Mouse (Mus musculus): Measurements from ENCODE around the gene Cmc1. TPM values are rescaled to one million over a fixed set of nuclear protein-coding genes. Genes with fewer than 3 reads are reported as not detected.
A peak's percentile ranks its signal among the peaks of the same experiment; 100 is the strongest.

Cmc1 gene
- polyA plus RNA-seq, 1 experiment from 2014 or later, result 42.4 TPM

DNA sequence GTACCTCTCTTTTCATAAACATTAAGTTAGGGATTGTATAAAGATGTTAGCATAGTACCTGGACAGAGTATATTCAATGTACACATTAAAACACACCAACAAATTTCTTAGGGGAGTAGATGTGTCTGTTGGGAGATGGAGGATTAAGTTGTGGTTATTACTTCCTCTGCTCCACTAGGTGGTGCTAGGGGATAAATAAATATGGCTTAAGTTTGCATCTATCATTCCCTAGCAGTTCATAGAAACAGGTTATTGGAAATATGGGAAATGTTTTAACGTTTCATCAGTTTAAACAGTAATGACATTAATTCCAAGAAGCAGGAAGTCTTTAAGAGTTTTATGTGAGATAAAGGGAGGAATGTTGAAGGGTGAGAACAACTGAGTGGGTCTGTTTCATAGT lies 96.7 kb downstream of the Cmc1 start:
- 41% methylated on average over 1 of the region's 1 CpGs for WGBS
- Histone ChIP-seq H3K27me3 (no peaks in the 10 kb centered on the region), H3K9ac (no peak overlapping the region), H3K27ac (no peak overlapping the region), H3K9me3 (no peaks in the 10 kb centered on the region), H3K4me3 (no peak overlapping the region), H3K4me2 (no peak overlapping the region), H3K36me3 (peaks cover 41% of the 10 kb centered on the region), H3K4me1 (no peaks in the 10 kb centered on the region)
- no peak for ATAC-seq (ENCODE audit: insufficient number of reproducible peaks, insufficient read depth, low FRiP score, low TSS enrichment, low read depth)

DNA sequence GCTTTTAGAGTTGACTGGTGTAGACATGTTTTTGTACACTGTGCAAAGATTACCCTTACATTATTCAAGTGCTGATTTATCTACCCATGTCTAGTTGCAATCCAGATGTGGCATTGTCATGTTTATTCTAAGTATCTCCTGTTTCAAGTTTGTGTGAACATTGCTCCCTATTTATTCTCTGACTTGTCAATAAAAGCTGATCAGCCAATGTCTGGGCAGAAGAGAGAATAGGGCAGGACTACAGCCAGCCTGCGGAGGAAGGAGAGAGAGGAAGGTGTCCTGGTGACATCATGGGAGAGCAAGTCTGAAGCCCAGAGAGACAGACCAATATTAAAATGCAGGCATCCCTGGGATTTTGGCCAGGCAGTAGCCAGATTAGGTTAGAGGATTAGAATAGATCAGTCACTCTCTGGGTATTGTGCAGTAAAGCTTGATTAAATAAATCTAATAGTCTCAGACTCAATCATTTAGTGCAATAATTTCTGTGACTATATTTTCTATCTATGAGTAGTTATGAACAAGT lies 104.9 kb downstream of the Cmc1 start:
- 61% methylated on average over 1 of the region's 1 CpGs for WGBS
- Histone ChIP-seq H3K9ac (no peak overlapping the region), H3K4me2 (no peak overlapping the region), H3K27me3 (no peaks in the 10 kb centered on the region), H3K27ac (no peak overlapping the region), H3K36me3 (peaks cover 10% of the 10 kb centered on the region), H3K4me3 (no peak overlapping the region), H3K4me1 (peaks cover 17% of the 10 kb centered on the region; the same call in 1 of the 2 replicates), H3K9me3 (no peaks in the 10 kb centered on the region)
- no peak for ATAC-seq (ENCODE audit: insufficient number of reproducible peaks, insufficient read depth, low FRiP score, low TSS enrichment, low read depth)

- Histone ChIP-seq H3K4me2 (no peak overlapping the region), H3K27me3 (no peaks in the 10 kb centered on the region), H3K27ac (no peak overlapping the region), H3K36me3 (peaks cover 4% of the 10 kb centered on the region), H3K9ac (no peak overlapping the region), H3K9me3 (no peaks in the 10 kb centered on the region), H3K4me3 (no peak overlapping the region), H3K4me1 (peaks cover 17% of the 10 kb centered on the region; the same call in 1 of the 2 replicates)
- ATAC-seq (ENCODE audit: insufficient number of reproducible peaks, insufficient read depth, low FRiP score, low TSS enrichment, low read depth), result no peak
- 89% methylated on average over 3 of the region's 3 CpGs for WGBS
Observed at GRCm38 (mm10) chr9:118043581-118043980, 106.4 kb downstream of the Cmc1 start.

GRCm38 (mm10) chr9:118042738-118043137 lies 107.2 kb downstream of the Cmc1 start:
- Histone ChIP-seq H3K27me3 (no peaks in the 10 kb centered on the region), H3K4me2 (no peak overlapping the region), H3K36me3 (no peaks in the 10 kb centered on the region), H3K9ac (no peak overlapping the region), H3K4me1 (peaks cover 17% of the 10 kb centered on the region; the same call in 1 of the 2 replicates), H3K27ac (no peak overlapping the region), H3K9me3 (no peaks in the 10 kb centered on the region), H3K4me3 (no peak overlapping the region)
- WGBS, result 88% methylated on average over 4 of the region's 4 CpGs
- ATAC-seq (ENCODE audit: insufficient number of reproducible peaks, insufficient read depth, low FRiP score, low TSS enrichment, low read depth), result no peak

DNA sequence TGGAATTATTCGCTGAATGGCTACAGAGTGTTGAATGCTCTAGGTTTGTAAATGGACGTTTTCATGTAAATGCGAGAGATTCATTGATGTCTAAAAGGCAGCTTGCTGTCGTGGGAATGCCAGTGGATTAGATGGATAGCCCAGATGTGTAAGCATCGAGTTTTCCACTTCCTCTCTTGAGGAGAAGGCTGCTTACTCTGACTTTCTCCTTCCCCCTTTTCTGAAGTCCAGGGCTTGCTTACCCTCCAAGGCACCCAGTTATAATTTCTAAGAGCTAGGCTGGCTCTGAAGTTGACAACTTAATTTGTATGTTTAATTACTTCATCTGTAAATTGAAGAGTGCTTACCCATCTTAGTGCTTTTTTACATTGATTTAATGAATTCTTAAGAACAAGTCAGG lies 108.3 kb downstream of the Cmc1 start:
- Histone ChIP-seq H3K4me3 (peak overlapping the region; percentile 63), H3K27me3 (no peaks in the 10 kb centered on the region), H3K27ac (0 out of 2 replicates have a peak overlapping the region, but pooled peaks have one; percentile 7), H3K36me3 (no peaks in the 10 kb centered on the region), H3K4me1 (peaks cover 17% of the 10 kb centered on the region; the same call in 1 of the 2 replicates), H3K9me3 (no peaks in the 10 kb centered on the region), H3K9ac (peak overlapping the region; percentile 78), H3K4me2 (peak overlapping the region; percentile 75)
- WGBS, result 24% methylated on average over 5 of the region's 5 CpGs
- ATAC-seq (ENCODE audit: insufficient number of reproducible peaks, insufficient read depth, low FRiP score, low TSS enrichment, low read depth), result no peak

DNA sequence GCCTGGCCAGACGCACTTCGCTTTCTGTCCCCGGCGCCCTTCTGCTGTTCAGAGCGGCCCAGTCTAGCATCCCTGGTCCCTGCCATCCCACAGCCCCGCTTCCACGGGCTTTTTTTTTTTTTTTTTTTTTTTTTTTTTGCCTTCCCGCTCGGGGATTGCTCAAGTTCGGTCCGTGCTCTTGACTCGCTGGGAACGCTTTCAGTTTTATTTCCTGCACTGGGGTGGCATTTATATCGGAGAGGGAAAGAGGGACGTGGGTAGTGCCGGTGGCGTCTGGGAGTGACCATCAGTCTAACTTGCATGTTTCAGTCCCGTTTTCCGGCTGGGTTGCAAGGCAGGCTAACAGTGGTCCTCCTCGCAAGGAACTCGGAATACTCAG lies 109.0 kb downstream of the Cmc1 start:
- H3K4me3 ChIP-seq, result peak overlapping the region; percentile 63
- no peaks in the 10 kb centered on the region for H3K27me3 ChIP-seq
- peak overlapping the region; percentile 75 for H3K4me2 ChIP-seq
- H3K9me3 ChIP-seq, result no peaks in the 10 kb centered on the region
- peak overlapping the region; percentile 90 for H3K27ac ChIP-seq
- no peaks in the 10 kb centered on the region for H3K36me3 ChIP-seq
- 2% methylated on average over 21 of the region's 21 CpGs for WGBS
- ATAC-seq (ENCODE audit: insufficient number of reproducible peaks, insufficient read depth, low FRiP score, low TSS enrichment, low read depth), result no peak
- peak overlapping the region; percentile 78 for H3K9ac ChIP-seq
- peaks cover 17% of the 10 kb centered on the region; the same call in 1 of the 2 replicates for H3K4me1 ChIP-seq

GRCm38 (mm10) chr9:118040218-118041021 lies 109.6 kb downstream of the Cmc1 start, which contains the start of gene Azi2:
Azi2 (plus strand) TSS chr9:118040499.
- H3K4me2 ChIP-seq, result peak within 1 kb of the TSS; percentile 75
- H3K27me3 ChIP-seq, result no peaks in the 10 kb centered on the region
- peak within 1 kb of the TSS; percentile 63 for H3K4me3 ChIP-seq
- H3K9me3 ChIP-seq, result no peaks in the 10 kb centered on the region
- under 1% methylated on average over 87 of the region's 87 CpGs for WGBS
- peak; percentile 99 for ATAC-seq (ENCODE audit: insufficient number of reproducible peaks, insufficient read depth, low FRiP score, low TSS enrichment, low read depth)
- H3K9ac ChIP-seq, result peak within 1 kb of the TSS; percentile 78
- peaks cover 17% of the 10 kb centered on the region; the same call in 1 of the 2 replicates for H3K4me1 ChIP-seq
- no peaks in the 10 kb centered on the region for H3K36me3 ChIP-seq
- peak within 1 kb of the TSS; percentile 90 for H3K27ac ChIP-seq

- no peaks in the 10 kb centered on the region for H3K36me3 ChIP-seq
- H3K9me3 ChIP-seq, result no peaks in the 10 kb centered on the region
- WGBS, result 82% methylated on average over 3 of the region's 3 CpGs
- no peak overlapping the region for H3K4me3 ChIP-seq
- no peaks in the 10 kb centered on the region for H3K27me3 ChIP-seq
- no peak for ATAC-seq (ENCODE audit: insufficient number of reproducible peaks, insufficient read depth, low FRiP score, low TSS enrichment, low read depth)
- no peak overlapping the region for H3K4me2 ChIP-seq
- no peak overlapping the region for H3K9ac ChIP-seq
- no peak overlapping the region for H3K27ac ChIP-seq
- H3K4me1 ChIP-seq, result no peaks in the 10 kb centered on the region
Observed at GRCm38 (mm10) chr9:118034990-118035389, 115.0 kb downstream of the Cmc1 start.

DNA sequence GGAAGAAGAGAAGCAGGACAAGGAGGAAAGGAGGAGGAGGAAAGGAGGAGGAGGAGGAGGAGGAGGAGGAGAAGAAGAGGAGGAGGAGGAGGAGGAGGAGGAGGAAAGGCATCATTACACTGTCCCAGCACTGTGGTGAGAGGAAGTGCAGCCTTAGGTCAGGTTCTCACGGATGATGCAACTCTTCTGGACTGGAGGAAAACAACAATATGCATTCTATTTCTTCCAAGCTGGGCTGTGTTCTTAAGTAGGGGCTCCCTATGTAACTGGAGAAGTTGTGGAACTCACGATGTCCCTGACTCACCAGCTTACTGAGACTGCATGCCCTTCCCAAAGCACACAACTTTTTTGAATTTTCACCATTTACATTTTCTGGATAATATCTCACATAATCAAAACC lies 118.3 kb downstream of the Cmc1 start:
- H3K9me3 ChIP-seq, result no peaks in the 10 kb centered on the region
- no peak for ATAC-seq (ENCODE audit: insufficient number of reproducible peaks, insufficient read depth, low FRiP score, low TSS enrichment, low read depth)
- no peak overlapping the region for H3K9ac ChIP-seq
- no peaks in the 10 kb centered on the region for H3K4me1 ChIP-seq
- no peaks in the 10 kb centered on the region for H3K27me3 ChIP-seq
- 16% methylated on average over 2 of the region's 2 CpGs for WGBS
- H3K27ac ChIP-seq, result no peak overlapping the region
- no peak overlapping the region for H3K4me2 ChIP-seq
- H3K4me3 ChIP-seq, result no peak overlapping the region
- H3K36me3 ChIP-seq, result no peaks in the 10 kb centered on the region

DNA sequence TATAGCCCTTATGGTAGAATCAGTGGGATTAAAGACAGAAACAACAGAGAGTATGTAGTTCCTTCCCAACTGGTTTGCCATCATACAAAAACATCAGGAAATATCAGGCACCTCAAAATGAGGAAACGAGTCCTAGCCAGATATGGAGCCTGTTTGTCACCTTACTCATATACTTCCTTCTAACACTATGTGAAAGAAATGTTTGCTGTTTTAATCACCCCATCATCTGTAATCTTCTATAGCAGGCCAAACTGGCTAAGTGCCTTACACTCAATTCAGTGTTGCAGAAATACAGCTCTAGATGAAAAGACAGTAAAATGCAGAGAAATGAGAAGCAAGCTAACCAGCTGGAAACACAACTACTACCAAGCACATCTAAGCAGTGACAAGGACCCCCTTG lies 119.7 kb downstream of the Cmc1 start:
- H3K27me3 ChIP-seq, result no peaks in the 10 kb centered on the region
- H3K9ac ChIP-seq, result no peak overlapping the region
- no peaks in the 10 kb centered on the region for H3K4me1 ChIP-seq
- no peak for ATAC-seq (ENCODE audit: insufficient number of reproducible peaks, insufficient read depth, low FRiP score, low TSS enrichment, low read depth)
- no peaks in the 10 kb centered on the region for H3K9me3 ChIP-seq
- 87% methylated on average over 1 of the region's 1 CpGs for WGBS
- H3K4me3 ChIP-seq, result no peak overlapping the region
- no peaks in the 10 kb centered on the region for H3K36me3 ChIP-seq
- H3K27ac ChIP-seq, result no peak overlapping the region
- H3K4me2 ChIP-seq, result no peak overlapping the region

GRCm38 (mm10) chr9:118029490-118029889 lies 120.5 kb downstream of the Cmc1 start:
- no peak overlapping the region for H3K9ac ChIP-seq
- H3K4me1 ChIP-seq, result no peaks in the 10 kb centered on the region
- H3K4me3 ChIP-seq, result no peak overlapping the region
- no peaks in the 10 kb centered on the region for H3K9me3 ChIP-seq
- no peak overlapping the region for H3K4me2 ChIP-seq
- ATAC-seq (ENCODE audit: insufficient number of reproducible peaks, insufficient read depth, low FRiP score, low TSS enrichment, low read depth), result no peak
- H3K27me3 ChIP-seq, result no peaks in the 10 kb centered on the region
- 46% methylated on average over 4 of the region's 4 CpGs for WGBS
- no peak overlapping the region for H3K27ac ChIP-seq
- H3K36me3 ChIP-seq, result no peaks in the 10 kb centered on the region

DNA sequence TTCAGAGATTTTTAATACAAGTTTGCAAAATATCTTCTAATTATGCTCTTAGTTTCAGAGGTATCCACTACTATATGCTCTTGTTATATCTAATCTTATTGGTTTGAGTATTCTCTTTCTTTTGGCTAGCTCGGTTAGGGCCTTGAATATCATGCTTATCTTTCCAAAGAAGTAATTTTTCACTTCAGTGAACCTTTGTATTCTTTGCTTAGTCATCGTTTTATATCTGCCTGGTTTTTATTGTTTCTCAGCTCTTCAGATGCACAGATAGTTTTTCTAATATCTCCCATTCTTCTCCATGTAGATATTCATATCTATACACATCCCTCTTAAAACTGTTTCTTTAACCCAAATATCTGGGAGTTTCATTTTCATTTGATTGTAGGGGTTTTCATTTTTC lies 125.0 kb downstream of the Cmc1 start:
- Histone ChIP-seq H3K27ac (no peak overlapping the region), H3K9ac (no peak overlapping the region), H3K9me3 (no peaks in the 10 kb centered on the region), H3K4me2 (no peak overlapping the region), H3K4me3 (no peak overlapping the region), H3K36me3 (no peaks in the 10 kb centered on the region), H3K4me1 (no peaks in the 10 kb centered on the region), H3K27me3 (no peaks in the 10 kb centered on the region)
- ATAC-seq (ENCODE audit: insufficient number of reproducible peaks, insufficient read depth, low FRiP score, low TSS enrichment, low read depth), result no peak
- 77% methylated on average over 2 of the region's 2 CpGs for WGBS

All from embryonic facial prominence, embryonic 13.5 days (tissue).